Mouse (Mus musculus) ovary, adult 2 months (tissue): ENCODE results near the gene Gm8922. TPM values are rescaled to one million over a fixed set of nuclear protein-coding genes. Genes with fewer than 3 reads are reported as not detected.

Source experiments
- polyA plus RNA-seq: library from polyadenylated mRNA; depleted of rRNA; stranded (reverse); fragments of >200 nt; gene quantifications from 2 replicates; pipeline ENCODE4 v1.2.3, GENCODE M21; 2012; rRNA removed

Gene Gm8922
- polyA plus RNA-seq, result not detected in 2 replicates

DNA sequence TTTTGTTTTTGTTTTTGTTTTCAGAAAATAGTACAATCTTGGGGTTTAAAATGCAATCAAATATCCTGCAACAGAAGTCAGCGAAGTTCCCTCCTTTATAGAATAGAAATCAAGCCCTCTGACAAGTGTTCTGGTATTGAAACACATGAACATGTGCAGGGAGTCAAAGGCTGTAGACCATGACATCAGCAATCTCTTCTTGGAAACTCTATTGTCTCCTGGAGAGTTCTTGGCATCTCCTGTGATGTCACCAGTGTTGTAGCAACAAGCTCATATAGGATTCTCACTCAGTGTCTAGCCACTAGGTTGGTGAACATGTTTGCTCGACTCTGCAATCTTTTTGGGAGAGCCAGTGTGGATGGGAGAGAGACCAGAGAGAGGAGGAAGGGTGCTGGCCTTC is at the start of gene Gm8922:
Gene Gm8922 (plus strand): TSS at position 301 of the 400 bp plus-strand sequence.

Other genes with a start within 250 kb of the Gm8922 start
- not detected in 2 replicates for gene Gm8906, start 179.3 kb upstream of the Gm8922 start, polyA plus RNA-seq
- gene Gm6460, start 87.0 kb upstream of the Gm8922 start, polyA plus RNA-seq, result not detected in 2 replicates
- not detected in 2 replicates for gene Gm8926, start 88.6 kb downstream of the Gm8922 start, polyA plus RNA-seq
- gene Gm6465, start 163.6 kb downstream of the Gm8922 start, polyA plus RNA-seq, result not detected in 2 replicates
- gene 4933402N22Rik, start 236.1 kb downstream of the Gm8922 start, polyA plus RNA-seq, result not detected in 2 replicates